Mouse (Mus musculus): ENCODE results near the gene Rgl1.

DNA sequence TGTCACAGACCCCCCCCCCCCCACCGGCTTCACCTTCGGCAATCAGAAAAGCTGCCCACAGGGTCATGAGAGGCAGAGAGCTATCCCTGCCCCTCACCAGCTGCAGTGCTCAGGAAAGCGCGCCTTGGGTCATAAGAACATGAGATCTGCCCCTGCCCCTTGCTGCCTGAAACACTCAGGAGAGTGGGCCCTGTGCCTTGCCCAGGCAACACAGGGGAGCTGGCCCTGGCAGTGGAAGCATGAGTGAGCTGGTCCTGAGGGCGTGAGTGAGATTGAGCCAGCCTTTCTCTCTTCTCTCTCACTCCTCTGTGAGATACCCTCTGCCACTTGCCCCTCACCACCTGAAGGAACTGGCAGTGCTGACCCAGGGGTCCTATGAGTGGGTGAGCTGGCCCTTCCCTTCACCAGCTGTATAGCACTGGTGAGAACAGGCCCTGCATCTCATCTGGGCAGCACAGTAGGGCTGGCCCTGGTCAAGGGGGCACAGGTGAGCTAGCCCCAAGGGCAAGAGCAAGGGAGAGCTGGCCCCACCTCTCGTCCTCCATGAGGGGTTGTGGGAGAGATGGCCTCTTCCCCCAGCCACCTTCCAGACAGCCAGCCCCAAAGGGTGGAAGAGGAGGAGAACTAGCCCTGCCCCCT lies 115.2 kb downstream of the Rgl1 start:
- TF ChIP-seq CTCF (IDR thresholded peaks at IDR 0.05; ENCODE audit: low read depth) (no peak), EP300 (optimal IDR thresholded peaks at IDR 0.05) (no peak)

All from stomach, postnatal 0 days (tissue).